Mouse (Mus musculus) thymus, postnatal 0 days (tissue): Measurements from ENCODE around the gene Gm20503. TPM values are rescaled to one million over a fixed set of nuclear protein-coding genes. Genes with fewer than 3 reads are reported as not detected.
A peak's percentile ranks its signal among the peaks of the same experiment; 100 is the strongest.

Experiments
- DNase-seq: peaks from one replicate; pipeline ENCODE4 v3.0.0-alpha.2; 2015; ENCODE audit warnings: low spot score
- polyA plus RNA-seq: library from polyadenylated mRNA; unstranded; fragments of >200 nt; fragmentation: Nextera tagmentation; extraction: Ambion mirVana; gene quantifications from 2 replicates; pipeline ENCODE4 v1.2.1, GENCODE M21; 2015

The Gm20503 gene
- polyA plus RNA-seq: 8.4 and 12.0 TPM in 2 replicates

DNA sequence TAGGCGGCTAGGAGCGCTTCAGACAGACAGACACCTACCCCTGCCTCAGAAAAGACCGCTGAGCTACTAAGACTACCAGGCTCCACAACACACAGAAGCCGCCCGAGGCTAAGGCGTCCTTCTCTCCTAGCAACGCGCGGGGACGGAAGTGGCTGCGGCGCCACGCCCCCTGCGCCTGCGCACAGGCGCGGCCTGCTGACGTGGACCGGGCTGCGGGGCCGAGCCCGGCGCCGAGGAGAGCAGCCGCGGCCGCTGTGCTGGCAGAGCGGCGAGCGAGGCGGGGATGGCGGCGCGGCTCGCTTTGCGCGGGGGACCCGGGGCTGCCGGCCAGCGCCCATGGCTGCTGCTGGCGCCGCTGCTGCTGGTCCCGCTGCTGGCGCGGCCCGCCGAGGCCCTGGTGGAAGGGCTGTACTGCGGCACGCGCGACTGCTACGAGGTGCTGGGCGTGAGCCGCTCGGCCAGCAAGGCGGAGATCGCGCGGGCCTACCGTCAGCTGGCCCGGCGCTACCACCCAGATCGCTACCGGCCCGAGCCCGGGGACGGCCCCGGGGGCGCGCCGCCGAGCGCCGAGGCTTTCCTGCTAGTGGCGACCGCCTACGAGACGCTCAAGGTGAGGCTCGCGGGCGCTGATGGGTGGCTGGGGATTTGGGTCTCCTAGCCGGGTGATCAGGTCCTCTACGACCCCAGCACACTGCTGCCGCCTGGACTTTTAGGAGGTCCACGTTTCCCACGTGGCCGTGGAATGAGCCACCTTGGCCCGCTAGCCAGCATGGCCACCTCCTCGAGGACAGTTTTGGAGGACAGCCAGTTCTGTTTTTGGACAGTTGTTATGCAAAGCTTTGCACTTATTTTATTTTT, at the start of gene Gm20503:
TSS of gene Gm20503 (plus strand) at position 263 of the 858 bp plus-strand sequence.
- peak; percentile 95 for DNase-seq

GRCm38 (mm10) chr4:58961719-58962118, 41.3 kb upstream of the Gm20503 start:
- no peak for DNase-seq

- no peak for DNase-seq
Observed at GRCm38 (mm10) chr4:58963271-58963670, 39.7 kb upstream of the Gm20503 start.

- no peak for DNase-seq
Observed at GRCm38 (mm10) chr4:58965136-58965535, 37.9 kb upstream of the Gm20503 start.

GRCm38 (mm10) chr4:58970678-58971077, 32.3 kb upstream of the Gm20503 start:
- DNase-seq: no peak

DNA sequence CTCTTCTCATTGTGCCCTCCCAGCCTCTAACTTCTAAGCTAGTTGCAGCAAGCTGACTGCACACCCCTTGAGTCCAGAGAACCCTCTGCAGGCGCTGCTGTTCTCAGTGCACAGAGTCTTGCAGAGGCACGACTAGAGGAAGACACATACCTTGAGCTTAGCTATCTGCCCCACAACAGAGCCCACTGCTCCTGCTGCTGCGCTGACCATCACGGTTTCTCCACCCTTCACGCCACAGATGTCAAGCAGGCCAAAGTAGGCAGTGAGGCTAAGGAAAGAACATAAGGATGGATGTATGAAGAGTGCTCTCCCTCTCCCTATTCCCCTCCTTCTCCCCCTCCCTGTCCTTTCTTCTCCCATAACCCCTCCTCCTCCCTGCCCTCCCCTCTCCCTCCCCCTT, 27.3 kb upstream of the Gm20503 start:
- DNase-seq: no peak

- no peak for DNase-seq
Observed at GRCm38 (mm10) chr4:58981421-58981820, 21.6 kb upstream of the Gm20503 start.

DNA sequence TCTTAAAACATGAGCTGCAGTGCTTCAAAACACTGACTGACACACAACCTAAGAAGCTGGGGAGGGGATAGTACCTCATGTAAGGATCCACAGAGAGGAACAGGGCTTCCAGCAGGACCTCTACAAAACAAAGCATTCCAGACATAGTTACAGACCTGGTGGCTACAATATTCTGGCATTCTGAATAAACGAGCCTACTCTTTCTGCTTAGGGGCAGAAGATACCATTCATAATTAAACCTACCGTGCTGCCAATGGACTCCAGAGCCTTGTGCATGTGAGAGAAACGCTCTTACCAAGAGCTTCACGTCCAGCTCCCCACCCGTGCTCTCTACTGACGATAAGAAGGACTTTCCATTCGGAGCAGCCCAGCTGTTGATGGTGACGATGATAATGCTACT, 20.2 kb upstream of the Gm20503 start:
- no peak for DNase-seq

DNA sequence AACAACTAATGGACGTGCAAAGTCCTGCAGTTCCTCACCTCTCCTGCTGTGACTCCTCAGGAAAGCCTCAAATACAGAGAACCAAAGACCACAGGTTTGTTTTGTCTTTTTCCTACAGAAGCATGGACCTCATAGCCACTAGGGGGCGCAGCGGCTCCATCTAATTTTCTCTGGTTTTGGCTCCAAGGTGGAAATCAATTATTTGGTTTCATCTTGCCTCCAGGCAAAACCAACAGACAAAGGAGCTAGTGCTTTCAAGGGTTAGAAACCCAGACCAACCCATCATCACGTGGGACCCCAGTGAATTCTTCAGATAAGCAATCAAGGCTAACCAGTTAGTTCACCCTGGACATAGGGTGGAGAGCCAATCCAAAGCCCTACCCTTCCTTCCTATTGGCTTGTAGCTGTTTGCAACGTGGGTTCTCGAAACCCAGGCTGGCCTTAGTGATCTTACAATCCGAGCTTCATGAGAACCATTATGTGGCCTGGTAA, 17.8 kb upstream of the Gm20503 start:
- peak; percentile 78 for DNase-seq

- DNase-seq: peak; percentile 86
Observed at GRCm38 (mm10) chr4:58986540-58987190, 16.3 kb upstream of the Gm20503 start, which contains the start of gene Ptgr1. Gene Ptgr1 (minus strand): TSS chr4:58987119.

GRCm38 (mm10) chr4:58989303-58989898, 13.6 kb upstream of the Gm20503 start:
- DNase-seq: no peak

DNA sequence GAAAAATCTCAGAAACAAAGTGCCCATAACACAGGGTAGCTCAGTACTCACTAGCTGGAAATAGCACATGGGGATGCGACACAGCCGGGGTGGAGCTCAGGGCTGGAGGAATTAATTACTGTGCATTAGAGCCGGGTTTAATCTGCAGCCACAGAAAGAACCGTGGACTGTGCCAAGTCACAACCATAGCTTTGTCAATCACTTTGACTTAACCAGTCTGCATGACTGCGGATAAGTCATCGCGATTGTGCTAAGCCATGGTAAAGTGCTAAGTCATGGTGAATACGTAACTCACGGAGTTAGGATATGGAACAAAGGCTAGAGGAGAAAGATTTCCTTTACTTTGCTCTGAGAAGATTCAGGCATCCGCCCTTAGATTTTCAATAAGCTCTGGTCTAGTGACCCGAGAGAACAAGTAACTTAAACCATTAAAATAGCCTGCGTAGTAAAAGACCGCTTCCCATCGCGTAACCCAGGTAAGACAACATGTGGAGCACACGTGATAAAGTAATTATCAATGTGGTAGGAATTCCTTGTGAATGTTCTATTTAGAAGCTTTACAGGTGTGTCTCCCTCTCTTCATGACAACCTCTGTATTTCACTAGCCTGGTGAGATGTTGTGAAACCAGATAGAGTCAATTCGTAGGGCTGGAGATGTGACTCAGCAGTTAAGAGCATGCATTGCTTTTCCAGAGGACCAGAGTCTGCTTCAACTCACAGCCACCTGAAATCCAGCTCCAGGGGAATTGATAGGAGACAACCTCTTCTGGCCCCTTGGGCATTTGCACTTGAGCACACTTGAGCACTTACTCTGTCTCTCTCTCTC, 12.2 kb upstream of the Gm20503 start:
- DNase-seq: no peak

DNA sequence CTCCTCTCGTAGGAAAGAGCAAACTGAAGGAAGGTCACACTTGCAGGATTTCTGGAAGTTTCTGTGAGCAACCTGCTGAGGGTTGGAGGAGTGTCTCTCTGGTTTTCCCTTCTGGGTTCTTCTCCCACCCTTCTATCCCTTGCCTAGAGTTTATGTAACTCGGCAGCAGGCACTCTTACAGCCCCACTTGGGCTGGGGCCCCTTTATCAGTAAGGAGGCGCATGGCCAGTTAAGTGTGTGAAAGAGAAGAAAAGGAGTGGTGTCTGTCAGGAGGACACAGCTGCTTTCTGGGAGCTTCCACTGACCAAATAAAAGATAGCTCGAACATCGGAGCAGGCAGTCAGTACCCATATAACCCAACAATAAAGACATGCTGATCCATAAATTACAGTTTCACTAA, 10.8 kb upstream of the Gm20503 start:
- DNase-seq: no peak

- DNase-seq: no peak
Observed at GRCm38 (mm10) chr4:58994762-58995161, 8.2 kb upstream of the Gm20503 start, which contains the start of gene Dnajc25. Gene Dnajc25 (plus strand): TSS chr4:58995062.

DNA sequence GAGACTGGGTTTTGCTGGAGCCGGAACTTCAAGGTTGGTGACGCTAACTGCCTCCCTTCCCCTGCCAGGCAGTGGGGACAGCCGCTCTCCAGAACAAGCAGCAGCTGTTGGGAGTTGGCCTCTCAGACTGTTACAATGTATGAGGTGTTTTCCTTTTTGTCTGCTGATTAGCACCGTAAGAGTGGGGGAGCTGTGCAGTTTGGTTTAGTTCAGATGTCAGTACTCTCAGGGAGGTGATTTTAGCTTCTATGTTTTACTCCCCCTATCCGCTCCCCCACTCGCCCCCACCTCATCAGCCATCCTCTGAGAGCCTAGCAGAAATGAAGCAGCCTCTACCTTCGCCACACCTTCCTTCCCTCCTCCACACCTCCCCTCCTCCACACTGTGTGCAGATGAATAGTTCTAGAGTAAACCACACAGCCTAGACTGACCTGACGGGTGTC, 7.7 kb upstream of the Gm20503 start:
- DNase-seq: no peak

GRCm38 (mm10) chr4:58997081-58997480, 5.9 kb upstream of the Gm20503 start:
- no peak for DNase-seq

GRCm38 (mm10) chr4:58998688-58999087, 4.3 kb upstream of the Gm20503 start:
- DNase-seq: no peak

- DNase-seq: peak; percentile 82
Observed at GRCm38 (mm10) chr4:58999686-59000085, 3.3 kb upstream of the Gm20503 start.

GRCm38 (mm10) chr4:59000614-59001013, 2.4 kb upstream of the Gm20503 start:
- DNase-seq: peak; percentile 74

DNA sequence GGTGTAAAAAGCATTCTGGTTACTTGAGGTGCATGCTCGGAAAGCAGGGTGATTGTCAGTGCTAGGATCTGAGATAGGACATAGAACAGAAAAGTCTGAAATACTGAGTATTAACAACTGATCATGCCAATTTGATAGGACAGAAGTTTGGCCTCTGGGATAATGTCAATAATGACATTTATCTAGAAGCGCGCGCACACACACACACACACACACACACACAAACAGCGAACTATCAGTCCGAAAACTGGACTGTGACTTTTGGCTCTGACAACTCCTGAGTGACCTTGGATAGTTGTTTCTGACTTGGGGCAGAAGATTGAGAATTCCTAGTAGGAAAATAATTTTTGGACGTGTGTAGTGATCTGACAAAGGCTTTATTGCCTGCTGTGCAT, 793 bp downstream of the Gm20503 start:
- no peak for DNase-seq

DNA sequence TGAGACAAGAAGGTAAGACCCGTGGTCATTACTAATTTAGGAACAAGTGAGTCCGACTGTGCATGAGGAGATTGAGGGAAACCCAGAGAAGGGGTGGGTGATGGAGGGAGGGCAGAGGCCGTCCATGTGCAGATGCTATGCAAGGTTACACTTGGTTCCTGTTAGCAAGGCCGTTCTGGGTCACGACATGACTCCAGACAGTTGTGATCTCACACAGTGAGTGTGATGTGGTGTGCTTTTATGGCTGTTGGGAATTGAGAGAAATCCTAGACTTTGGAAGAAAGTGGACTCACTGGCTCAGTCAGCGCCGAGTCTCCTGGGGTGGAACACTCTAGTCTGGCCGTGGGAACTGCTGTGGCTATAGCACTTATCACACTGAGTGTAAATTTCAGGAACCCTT, 3.2 kb downstream of the Gm20503 start:
- DNase-seq: no peak
